Mouse (Mus musculus) lung, postnatal 4 days (tissue): ENCODE measurements around the gene Figla.

Experiments
- DNase-seq, 2 experiments: peaks; one replicate each; pipeline ENCODE4 v3.0.0; 2021

Figla gene

DNA sequence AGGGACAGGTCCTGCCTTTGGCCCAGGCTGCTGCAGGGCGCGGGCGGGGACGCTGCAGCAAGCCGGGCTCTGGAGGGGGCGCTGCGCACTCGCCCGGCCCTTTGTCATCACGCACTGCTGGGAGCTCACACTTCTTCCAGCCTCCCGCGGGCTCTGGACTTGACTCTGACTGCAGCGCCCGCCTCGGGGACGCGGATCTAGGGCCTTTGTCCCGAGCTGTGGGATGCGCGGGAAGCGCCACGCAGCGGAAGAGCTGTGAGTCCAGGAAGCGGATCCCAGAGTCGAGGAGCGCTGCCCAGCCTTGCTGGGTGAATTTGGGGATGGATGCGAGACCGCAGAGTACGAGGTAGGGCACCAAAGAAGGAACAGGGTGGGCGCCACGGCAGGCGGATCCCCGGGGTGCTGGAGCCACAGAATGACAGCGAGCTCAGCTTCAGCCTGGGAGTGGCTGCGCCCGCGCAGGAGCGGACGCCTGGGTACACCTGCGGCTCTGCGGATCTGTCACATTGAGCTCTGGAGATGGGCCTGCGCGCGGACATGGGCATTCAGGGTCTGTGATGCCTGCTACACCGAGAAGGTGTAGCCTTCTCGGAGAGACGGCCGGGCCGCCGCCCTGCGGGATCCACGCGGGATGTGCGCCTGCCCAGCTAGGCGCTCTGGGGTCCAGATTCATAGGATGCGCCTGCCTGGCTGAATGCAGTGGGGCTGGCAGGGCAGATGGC lies 12.8 kb downstream of the Figla start, which contains the start of gene Add2:
Gene Add2, plus strand, starts transcription at position 81 of the 722 bp plus-strand sequence.
- DNase-seq: peak; percentile 16 to 28

DNA sequence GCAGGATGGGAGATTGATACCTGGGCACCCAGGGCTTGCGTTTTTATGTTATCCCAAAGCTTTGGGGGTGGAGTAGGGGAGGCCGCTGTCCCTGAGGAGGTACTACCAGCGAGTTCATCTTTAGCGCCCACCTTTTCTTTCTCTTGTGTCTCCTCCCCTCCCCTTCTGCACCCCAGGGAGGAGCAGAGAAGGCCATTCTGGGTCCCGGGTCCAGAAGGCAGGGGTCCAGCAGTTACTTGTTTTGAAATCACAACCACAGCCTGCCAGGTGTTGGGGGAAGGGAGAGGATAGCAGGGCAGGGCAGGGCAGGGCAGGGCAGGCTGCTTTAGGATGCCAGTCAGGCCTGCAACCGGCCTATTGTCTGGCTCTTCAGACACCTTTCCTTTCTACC lies 13.3 kb downstream of the Figla start:
- DNase-seq: no peak

DNA sequence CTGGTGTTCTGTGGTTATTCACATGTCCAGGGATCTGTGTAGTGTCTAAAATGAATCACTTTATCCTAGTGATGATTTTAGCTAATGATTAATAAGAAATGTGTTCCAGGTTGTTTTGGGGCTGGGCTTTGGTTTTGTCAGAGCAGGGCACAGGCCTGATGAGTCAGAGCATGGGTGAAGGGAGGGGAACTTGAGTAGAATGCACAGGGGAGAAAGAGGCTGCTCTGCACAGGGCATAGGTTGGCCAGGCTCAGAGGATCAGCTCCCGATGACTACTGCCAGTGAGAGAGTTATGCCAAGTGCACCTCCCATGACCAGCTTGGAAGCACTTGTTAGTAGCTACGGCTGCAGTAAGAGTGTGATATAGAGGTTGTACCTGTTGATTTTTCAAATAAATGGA lies 15.6 kb downstream of the Figla start:
- DNase-seq: no peak

GRCm38 (mm10) chr6:86033635-86034034 lies 17.7 kb downstream of the Figla start:
- no peak for DNase-seq

- DNase-seq: no peak
Observed at GRCm38 (mm10) chr6:86038901-86039300, 22.9 kb downstream of the Figla start.

DNA sequence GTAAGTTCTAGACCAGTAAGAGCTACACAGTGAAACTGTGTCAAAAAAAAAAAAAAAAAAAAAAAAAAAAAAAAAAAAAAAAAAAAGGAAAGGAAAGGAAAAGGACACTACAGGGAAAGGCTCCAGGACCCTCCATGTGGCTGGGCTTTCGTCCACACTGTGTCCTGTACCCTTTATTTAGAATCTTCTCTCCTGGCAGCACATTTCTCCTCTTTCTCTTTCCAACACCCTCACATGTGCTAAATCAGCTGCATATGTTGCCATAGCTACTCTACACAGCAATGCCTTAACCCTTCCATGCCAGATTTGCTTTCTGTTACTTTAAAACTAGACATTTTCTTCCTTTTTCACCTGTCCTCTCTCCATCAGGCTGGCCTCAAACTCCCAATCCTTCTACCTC lies 24.2 kb downstream of the Figla start:
- DNase-seq: no peak

DNA sequence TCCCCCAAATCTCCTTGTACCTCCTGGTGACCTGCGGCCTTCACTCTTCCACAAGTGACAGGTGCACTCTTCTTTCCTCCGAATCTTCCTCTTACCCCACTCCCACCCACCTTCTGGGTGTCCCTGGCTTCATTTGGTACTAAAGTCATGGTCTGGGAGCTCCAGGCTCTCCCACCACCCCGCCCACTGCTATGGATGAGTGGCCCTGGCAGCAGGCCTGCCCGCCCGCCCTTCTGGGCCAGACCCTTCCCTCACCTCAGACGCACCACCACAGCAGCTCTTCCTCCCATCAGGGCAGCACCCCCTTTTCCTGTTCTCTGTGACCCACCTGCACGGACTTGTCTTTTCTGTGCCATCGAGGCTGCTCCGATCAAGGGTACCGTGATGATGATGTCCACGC lies 31.5 kb downstream of the Figla start:
- DNase-seq: no peak

DNA sequence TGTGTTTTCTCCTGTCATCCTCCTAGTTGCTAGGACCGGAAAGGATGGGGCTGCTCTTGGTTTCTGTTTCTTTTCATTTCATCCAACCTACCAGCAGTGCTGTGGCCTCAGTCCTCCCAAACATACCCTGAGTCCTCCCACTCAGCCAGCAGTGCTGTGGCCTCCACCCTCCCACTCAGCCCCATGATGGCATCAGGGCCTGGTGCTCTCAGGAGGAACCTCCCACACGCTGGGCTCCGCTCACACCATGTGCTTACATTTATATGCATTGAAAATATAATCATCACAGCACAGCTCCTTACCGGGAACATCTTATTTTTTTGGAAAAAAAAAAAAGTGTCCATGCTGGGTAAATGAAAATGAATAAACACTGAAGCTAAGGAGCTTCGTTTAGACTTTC lies 32.5 kb downstream of the Figla start:
- DNase-seq: no peak

DNA sequence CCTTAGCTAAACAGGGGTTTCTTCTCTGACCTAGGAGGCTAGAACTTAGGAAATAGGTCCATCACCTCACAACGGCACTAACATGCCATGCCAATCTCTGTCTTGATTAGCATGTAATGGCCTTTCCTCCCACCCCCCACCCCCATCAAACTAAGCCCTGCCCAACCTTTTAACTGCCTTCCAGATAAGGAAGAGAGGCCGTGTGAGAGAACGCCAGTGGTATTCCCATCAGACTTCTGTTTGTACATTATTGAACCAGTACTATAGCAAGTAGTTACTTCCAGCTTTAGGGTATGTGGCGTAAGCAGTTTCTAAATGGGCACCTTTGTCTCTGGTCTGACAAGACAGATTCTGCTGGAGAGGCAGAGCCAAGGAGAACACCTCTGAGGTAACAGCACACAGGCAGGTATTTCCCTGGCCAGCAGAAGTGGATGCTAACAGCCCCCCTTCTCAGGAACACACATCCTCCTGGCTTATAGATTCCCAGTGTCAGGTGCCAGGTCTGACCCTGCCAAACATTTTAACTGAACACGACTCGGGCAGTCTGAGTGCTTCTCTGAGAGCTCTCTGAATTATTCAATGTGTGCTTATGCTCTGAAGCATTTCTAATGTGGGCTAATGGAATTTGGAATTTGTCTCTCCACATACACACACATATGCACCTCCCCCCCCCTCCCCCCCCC lies 34.8 kb downstream of the Figla start:
- peak; percentile 11 to 51 for DNase-seq

- peak; percentile 6 to 28 for DNase-seq
Observed at GRCm38 (mm10) chr6:86052032-86052459, 36.1 kb downstream of the Figla start.

- DNase-seq: no peak
Observed at GRCm38 (mm10) chr6:86052556-86052955, 36.6 kb downstream of the Figla start.

DNA sequence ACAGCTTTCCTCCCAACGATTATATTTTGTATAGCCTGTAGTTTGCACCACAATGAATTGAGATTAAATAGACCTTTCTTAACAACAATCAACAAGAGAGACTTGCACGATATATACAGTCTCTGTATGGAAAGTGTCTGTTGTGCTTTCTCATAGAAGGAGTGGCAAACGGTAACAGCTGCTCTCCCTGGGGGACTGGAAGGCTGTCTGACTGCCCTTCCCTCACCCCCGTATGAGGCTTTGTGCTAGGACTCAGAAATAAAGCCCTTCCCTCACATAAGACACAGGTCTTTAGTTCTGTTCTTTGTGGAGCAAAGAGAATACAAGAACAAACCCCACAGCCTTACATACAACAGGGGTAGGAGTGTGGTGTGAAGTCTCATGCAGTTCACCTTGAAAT lies 37.1 kb downstream of the Figla start:
- no peak for DNase-seq

DNA sequence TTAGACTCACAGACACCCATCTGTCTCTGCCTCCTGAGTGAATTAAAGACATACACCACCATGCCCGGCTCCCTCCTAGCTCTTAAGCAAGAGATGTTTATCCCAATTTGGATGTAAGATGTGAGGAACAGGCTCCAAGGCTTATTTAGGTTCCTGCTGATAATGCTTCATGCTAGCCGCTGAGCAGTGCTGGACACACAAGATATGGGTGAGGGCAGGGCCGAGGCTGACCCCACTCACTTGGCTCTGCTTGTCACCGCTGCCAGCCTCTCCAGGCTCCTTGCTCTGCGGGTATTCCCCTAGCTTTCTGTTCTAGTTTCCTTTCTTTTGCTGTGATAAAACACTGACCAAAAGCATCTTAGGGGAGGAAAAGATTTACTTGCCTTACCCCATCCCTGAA lies 37.6 kb downstream of the Figla start:
- DNase-seq: no peak

DNA sequence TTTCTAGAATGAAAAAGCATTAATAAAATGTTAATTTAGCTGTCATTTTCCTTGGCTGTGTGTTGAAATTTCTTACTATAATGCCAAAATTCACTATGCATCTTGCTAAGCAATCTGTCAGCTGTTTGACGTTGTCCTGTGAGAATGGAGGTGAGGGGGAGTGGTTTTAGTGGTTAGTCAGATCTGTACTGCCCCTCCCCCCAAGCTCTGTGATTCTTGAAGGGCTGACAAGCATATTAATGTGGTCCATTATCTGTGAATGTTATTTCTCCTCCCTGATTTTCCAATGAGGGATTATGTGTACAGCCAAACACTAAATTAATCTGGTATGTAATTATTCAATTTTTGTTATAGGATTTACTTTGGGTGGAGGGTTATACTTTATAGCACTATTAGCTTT lies 42.5 kb downstream of the Figla start:
- DNase-seq: no peak

DNA sequence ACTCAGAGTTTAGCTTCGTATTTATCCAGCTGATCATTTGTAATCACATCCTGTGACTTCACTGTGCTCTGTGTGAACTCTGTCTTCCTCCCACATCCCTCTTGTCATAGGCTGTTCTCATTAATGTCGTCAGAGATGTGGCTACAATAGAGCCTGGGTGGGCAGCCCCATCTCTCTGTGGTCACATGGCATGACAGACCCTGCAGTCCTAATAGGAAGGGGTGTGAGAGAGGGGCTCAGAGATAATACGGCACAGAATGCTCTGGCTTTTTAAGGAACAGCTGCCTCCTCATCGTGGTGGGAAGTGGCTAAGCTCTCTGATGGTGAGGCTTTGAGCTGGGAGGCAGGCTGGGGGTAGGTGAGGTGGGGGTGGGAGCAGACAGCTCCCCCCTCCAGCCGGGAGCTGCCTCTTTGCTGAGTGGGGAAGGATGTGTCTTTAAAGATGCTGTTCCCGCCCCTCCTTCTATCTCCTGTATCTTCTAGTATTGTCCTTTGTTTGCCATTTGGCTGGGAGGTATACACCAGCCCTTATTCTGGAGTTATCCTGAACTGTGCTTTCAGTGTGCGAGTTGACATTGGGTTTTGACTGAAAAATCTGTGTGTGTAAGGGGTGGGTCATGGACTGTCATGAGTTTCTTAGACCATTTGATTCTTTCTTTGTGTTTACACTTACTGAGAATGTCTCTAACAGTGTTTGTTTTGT lies 43.3 kb downstream of the Figla start:
- DNase-seq: no peak

- no peak for DNase-seq
Observed at GRCm38 (mm10) chr6:86060170-86060569, 44.2 kb downstream of the Figla start.

GRCm38 (mm10) chr6:86062226-86062625 lies 46.3 kb downstream of the Figla start:
- no peak for DNase-seq

DNA sequence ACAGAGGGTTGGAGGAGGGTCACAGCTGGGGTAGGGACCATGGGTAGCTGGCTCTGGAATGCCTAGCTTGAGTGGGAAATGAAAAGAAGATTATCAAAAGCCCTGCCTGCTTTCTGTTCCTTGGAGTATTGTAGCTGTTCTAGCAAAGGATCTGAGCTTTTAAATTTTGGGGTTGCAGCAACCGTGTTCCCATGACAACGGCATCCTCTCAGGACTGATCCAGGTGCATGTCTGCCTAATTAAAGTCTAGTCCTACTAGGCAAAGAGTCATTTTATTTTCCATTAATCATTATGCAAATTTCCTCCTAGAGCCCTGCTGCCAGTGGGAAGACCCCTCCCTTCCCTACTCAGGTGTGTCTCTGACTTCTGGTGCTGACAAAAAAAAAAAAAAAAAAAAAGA lies 46.7 kb downstream of the Figla start:
- DNase-seq: no peak

GRCm38 (mm10) chr6:86064318-86065016 lies 48.5 kb downstream of the Figla start:
- DNase-seq: no peak

DNA sequence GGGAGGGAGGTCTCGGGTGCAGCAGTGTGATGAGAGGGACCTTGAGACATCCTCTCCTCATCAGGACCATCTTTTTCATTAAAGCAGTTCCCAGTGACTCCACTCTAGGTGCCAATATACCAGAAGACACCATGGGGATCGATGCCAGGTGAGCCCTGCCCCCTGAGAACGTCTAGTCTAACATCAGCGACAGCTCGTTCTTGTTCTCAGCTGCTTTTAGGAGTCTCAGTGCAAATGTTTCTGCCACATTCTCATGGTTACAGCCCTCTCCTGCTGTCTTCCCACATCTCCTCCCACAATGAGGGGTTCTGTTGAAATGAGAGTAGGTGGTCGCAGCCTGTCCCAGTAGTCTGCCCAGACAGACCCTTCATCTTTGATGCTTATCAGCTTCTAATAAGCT lies 50.8 kb downstream of the Figla start:
- no peak for DNase-seq

DNA sequence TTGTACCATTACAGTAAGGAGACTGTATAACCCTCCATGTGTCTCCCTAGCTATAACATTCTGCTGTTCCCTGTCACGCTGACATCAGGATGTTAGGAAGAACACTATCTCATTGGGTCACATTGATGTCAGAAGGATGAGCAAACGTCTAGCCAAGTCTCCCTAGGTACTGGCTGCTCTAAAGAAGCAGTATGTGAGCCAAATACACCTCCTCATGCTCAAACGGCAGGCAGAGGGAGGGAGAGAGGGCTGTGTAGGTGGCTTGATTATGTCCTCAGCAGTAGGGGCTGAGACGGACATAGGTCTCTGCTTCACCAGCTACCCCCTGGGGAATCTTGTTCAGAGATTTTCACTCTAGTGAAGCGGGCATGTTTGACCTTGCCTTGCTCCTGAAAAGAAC lies 51.2 kb downstream of the Figla start:
- DNase-seq: no peak

DNA sequence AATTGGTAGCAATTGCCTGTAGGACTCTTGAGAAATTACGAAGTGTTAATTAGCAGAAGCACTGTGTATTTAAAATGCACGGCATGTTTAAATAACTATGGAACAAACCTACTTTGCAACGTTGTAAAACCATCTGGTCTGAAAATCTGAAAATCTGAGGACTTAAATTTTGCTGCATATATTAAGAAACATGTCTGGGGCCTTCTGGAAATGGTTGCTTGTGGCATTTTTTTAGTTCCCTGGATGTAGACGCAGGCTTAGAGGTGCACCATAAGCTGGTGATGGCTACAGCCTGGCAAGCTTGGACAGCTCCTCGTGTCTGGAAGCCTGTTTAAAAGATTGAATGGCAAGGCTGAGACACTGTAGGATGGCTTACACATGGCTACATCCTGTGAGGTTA lies 53.0 kb downstream of the Figla start:
- DNase-seq: no peak

DNA sequence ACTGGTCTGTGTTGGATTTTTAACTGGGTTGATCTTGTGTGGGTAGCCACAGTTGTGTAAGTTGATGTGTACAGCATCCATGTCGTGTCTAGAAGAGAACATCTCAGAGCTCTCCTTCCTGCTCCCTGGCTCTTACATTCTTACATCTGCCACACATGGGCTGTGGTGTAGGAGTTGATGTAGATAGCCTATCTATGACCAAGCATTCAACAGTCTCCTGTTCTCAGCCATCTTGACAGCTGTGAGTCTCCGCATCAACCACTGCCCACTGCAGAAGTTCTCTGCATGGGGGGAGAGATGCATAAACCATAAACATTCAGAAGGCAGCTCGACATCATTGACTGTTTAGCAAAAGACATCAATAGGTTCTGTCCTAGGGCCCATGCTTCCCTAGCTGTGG lies 53.9 kb downstream of the Figla start:
- no peak for DNase-seq
